Mouse (Mus musculus): Measurements from ENCODE around the gene Trappc10.

The Trappc10 gene

DNA sequence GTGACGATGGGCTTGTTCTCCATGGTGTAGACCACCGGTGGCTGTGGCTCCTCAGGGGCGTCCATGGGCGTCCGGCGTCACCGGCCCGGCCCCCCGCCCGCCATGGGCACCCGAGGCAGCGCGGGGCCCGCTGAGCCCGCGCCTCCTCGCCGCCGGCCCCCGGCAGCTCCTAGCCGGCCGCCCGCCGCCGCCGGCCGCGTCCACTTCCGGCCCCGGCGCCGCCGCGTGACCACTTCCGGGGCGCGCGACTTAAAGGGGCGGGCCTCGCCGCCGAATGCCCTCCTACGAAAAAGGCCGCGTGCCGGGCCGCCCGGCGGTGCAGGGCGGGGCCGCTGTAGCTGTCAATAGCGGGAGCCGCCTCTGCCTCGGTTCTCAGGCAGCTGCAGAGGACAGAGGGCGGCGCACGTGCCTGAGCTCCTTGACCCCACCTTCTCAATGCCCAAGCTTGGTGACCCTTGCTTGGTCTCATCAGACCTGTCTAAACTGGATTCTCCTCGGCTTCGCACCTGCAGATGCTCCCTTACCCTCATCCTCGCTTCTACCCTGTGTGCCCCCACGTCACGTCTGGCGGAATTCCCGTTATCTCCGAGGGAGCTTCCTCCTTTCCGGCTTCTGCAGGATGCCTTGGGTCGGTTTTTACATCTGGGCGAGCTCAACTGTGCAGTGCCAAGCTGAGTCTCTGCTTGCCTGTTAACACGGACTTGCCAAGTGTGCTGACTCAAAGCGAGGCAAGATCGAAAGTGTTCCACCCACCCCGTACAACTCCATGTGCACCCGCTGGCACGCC lies at the start of gene Trappc10:
Gene Trappc10, minus strand, starts transcription at position 204 of the 787 bp plus-strand sequence.
- peak; percentile 84 to 92 for DNase-seq

DNA sequence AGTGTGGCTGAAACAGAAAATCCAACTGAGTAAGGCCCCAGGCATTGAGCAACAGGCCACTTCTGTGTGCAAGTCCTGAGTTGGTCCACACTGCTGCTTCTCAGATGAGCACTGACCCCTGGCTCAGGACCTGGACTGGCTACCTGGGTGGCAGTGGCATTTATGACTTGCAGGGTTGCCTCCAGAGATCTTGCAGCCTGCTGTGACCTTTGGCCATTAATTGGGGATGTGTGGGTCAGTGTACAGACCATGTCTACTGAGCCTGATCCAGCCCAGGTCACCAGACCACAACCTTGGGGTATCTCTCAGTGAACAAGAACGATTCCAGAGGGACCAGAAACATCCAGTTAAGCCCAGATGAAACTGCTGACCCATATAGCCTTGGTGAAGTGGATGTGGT lies 49.1 kb upstream of the Trappc10 start:
- no peak for DNase-seq

- DNase-seq, result no peak
These were observed 47.9 kb upstream of the Trappc10 start for GRCm38 (mm10) chr10:78292381-78292780.

DNA sequence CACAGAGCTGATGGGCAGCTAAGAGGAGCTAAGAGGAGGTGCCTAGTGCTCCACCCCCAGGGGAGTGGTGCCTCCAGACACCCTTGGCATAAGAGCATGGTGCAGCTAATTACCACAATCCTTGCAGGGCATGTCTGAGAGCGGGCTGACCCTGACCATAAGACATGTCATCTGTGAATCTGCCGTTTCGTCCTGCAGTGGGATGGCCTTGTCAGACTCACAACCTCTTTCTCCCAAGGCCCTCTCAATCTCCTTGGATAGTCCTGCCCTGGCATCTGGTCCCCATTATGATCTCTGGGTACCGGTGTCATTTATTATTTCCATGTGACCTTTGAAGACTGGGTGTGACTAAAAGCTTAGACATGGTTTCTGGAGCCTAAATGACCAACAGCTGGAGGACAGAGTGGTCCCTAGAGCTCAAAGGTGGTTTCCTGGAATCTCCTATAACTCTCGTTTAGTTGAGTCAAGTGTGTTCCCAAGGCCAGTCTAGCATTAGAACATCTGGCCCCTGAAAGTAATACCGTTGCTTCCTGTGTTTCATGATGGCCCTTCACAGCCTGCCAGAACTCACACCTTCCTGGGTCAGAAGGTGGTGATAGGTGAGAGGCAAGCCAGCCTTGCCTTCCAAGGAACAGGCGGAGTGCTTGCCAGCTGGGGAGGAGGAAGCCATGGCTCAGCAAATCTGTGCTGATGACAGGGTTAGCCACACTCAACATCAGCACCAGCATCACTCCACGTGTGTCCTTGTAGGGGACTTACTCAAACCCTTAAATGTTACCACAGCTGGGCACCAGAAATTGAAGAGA lies 46.5 kb upstream of the Trappc10 start:
- no peak for DNase-seq

DNA sequence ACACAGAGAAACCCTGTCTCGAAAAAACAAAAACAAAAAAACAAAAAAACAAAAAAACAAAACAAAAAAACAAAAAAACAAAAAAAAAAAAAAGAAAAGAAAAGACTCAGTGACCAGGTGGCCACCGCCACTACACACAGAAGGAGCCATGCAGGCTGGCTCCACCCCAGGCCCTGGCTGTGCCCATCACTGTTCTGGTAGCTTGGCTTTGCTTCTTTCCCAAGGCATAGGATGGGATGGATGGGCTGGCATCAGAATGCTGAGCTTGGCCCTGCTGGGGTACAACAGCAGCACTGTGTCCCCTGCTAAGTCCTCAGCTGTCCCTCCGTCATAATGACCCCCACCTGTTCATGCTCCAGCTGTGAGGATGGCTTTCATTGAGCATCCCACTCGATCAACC lies 44.5 kb upstream of the Trappc10 start:
- DNase-seq, result peak; percentile 71 to 77

- DNase-seq, result no peak
These were observed 43.7 kb upstream of the Trappc10 start for GRCm38 (mm10) chr10:78288135-78288534.

DNA sequence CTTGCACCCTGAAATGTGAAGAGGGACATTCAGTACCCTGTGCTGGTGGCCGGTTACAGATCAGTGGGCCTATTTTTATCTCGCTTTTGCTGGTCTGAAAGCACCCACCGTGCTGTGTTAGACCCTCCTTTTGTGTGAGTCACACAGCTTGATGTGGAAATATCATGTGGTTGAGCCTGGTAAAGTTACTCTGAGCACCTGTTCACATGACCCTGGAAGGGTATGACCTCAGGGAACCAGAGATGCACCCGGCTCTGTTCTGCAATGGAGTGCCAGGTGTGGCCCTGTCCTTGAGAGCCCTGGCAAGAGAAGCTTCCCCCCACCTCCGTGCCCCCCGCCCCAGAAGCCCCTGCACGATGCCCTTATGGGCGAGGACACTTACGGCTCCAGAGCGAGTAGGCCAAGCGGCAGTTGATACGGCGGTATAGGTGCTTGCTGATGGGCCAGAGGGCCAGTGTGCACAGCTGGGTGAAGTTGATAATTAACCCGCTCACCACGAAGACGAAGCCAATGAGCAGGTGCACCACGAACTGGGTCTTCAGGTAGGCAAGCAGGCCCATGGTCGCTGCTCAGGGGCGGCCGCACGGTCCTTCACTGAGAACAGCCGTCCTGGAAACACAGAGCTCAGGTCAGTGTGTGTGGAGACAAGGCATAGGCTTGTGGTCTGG lies 43.2 kb upstream of the Trappc10 start:
- no peak for DNase-seq

DNA sequence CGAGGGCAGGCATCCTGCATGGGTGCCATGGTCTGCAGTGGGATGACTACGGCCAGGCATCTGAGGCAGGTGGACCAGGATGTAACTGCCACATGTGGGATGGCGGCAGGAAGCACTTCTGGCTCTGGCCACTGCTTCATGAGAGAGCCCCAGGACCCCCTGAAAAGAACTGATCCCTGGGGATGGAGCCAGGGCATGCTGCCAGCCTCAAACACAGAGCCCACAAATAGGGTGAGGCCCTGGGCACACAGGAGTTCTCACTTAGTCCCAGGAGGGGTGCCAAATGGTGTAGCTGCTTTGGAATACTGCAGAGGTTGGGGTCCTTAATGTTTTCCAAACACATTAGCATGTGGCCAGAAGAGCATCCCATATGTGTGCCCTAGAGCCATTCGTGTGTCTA lies 41.5 kb upstream of the Trappc10 start:
- DNase-seq, result no peak

- DNase-seq, result no peak
These were observed 41.0 kb upstream of the Trappc10 start for GRCm38 (mm10) chr10:78285409-78285808.

DNA sequence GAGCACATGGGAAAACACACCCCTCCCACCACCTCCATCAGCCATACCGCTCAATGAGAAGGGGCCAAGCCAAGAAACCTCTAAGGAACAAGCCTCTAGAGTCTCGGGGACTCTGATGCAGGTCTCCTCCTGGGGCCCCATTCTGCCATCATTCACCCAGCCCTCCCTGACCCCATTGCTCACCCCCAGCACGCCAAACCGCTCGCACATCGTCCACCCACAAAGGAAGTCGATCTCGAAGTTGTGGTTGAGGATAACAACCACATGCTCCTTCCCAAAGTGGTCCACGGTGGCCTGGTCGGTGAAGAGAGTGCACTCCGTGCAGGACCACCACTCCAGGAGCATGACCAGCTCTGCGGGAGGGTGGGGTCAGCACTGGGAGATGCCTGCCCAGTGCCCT lies 40.4 kb upstream of the Trappc10 start:
- DNase-seq, result no peak

DNA sequence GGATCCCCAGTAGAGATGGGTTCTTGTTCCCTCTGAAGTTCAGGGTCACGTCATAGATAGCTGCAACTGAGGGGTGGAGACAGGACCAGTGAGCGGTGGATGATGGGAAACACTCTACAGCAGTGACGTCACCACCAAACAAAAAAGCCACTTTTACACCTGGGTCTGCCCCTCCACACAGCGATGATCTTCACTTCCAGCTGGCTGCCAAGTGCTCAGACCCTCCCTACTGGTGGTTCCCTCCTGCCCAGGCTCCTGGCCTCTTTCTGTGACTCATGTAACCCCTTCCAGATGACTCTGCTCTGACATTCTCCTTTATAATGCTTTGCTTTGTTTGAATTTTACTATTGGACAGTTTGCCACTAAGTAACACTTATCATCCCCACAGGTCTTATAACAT lies 38.0 kb upstream of the Trappc10 start:
- DNase-seq, result no peak

DNA sequence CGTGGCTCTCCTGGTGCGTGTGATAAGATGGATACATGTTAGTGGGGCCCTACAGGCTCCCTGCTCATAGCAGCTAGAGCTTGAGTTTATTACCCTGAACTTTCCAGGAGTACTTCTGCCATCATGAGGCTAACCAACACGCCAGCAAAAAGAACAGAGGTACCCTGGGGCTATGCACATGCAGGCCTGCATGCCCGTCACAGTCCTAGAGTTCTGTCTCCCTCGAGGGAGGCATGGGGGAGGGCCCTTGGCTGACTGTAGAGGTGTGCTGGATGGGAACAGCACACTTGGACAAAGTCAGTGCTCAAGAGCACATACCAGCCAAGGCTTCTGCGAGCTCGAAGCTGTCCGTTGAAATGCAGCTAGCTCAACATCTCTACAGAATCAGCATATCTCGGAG lies 36.0 kb upstream of the Trappc10 start:
- no peak for DNase-seq

DNA sequence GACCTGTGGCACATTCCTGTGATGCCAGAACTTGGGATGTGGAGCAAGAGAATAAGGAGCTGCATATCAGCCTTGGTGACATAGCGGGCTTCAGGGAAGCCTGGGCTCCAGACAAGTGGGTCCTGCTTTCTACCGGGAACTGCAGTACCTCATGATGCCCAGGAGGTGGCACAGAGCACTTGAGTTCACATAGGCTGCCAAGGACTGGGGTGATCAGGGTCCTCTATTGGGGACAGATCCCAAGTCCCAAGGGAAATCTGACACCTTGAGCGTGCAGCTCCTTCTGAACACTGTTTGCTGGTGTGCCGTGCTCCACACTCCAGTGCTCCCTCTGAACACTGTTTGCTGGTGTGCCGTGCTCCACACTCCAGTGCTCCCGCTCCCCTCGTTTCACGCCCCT lies 34.8 kb upstream of the Trappc10 start:
- DNase-seq, result peak; percentile 67 to 74

- DNase-seq, result peak; percentile 53 to 66
These were observed 33.4 kb upstream of the Trappc10 start for GRCm38 (mm10) chr10:78277835-78278234.

DNA sequence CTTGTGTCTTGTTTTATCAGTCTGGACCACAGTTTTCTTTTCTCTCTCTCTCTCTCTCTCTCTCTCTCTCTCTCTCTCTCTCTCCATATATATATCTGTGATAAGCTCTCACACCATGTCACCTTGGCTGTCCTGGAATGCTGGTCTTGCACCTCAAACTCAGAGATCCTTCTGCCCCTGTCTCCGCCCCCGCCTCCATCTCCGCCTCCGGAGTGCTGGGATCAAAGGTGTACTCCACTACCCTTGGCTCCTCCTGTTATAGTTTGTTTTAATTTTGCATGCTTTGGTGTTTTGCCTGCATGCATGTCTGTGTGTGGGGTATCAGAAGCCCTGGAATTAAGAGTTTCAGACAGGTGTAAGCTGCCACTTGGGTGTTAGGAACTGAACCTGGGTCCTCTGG lies 31.8 kb upstream of the Trappc10 start:
- no peak for DNase-seq

- no peak for DNase-seq
These were observed 28.5 kb upstream of the Trappc10 start for GRCm38 (mm10) chr10:78272932-78273331.

GRCm38 (mm10) chr10:78265881-78266280 lies 21.4 kb upstream of the Trappc10 start:
- no peak for DNase-seq

- DNase-seq, result peak in 1 of 2 experiments; percentile 10
These were observed 20.3 kb upstream of the Trappc10 start for GRCm38 (mm10) chr10:78264735-78265134.

- peak; percentile 44 to 55 for DNase-seq
These were observed 16.6 kb upstream of the Trappc10 start for GRCm38 (mm10) chr10:78260916-78261650.

DNA sequence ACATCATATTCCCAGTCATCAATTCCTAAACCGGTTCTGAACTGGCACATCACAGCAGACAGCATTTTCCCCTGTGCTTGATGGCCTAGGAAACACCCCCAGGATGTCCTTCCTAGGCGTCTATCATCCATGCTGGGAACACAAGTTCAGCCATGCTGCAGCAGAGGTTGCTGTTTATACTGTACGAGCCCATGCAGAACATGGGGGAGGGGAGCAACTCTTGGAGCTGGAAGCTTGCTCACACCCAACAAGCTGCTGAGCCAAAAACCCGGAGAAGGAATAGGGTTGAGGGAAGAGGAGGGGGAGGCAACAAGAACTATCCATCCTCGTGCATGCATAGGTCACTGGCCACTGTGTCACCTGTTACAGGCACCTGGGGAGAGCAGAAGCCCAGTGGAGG lies 15.9 kb upstream of the Trappc10 start:
- no peak for DNase-seq

DNA sequence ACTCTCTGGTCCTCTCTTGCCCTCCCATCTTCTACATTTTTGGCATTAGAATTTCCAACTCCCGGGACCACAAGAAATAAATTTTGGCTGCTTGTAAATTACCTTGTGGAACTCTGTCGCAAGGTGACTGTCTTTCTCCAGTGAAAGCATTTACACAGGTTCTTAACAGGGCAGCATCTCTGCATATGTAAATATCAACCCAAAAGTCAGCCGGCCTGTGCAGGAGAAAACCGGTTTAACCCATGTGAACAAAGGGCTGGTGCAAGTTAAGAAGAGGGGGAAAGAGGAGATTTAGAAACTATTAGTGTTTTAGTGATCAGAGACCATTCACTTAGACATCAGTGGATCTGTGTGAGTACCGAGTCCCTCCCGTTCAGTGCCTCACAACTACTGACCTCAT lies 15.3 kb upstream of the Trappc10 start:
- DNase-seq, result no peak

GRCm38 (mm10) chr10:78259230-78259629 lies 14.8 kb upstream of the Trappc10 start:
- no peak for DNase-seq

DNA sequence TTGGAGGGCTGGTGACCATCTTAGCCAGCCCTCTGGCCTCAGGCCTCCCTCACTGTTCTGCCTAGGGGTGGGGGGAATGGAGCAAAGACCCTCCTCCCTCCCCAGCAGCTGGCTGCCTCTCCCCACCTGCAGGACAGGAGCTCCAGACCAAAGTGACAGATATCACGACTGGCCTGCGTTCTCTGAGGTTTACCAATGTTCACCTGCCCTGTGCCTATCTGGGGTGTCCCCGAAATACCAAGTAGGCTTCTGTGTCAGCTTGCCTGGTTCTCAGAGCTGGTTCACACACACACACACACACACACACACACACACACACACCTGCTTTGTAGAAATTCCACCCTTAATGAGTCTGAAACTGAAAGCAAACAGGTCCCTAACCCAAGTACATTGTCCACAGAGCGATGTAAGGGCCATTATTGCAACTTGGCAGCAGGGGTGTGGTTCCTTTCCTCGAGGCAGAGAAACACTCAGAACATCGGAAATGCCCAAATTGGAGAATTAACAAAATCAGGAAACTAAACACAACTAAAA lies 13.8 kb upstream of the Trappc10 start:
- DNase-seq, result no peak
